Mouse (Mus musculus): Measurements from ENCODE around the gene Cela3b. TPM values are rescaled to one million over a fixed set of nuclear protein-coding genes. Genes with fewer than 3 reads are reported as not detected.

Gene Cela3b
- polyA plus RNA-seq, 1 experiment, result not detected

- no peak overlapping the region for H3K27ac ChIP-seq (ENCODE audit: insufficient read depth, low read length)
- TF ChIP-seq POLR2A (IDR thresholded peaks at IDR 0.05; ENCODE audit: low read depth, low read length), result no peak
- no peak for TF ChIP-seq CTCF (IDR thresholded peaks at IDR 0.05; ENCODE audit: borderline replicate concordance, insufficient read depth, low read length)
- no peaks in the 10 kb centered on the region for H3K4me1 ChIP-seq (ENCODE audit: control insufficient read depth, insufficient read depth, low read length)
- no peak overlapping the region for H3K4me3 ChIP-seq (ENCODE audit: insufficient read depth, low read length)
Observed at GRCm38 (mm10) chr4:137393378-137394135, 36.8 kb downstream of the Cela3b start.

GRCm38 (mm10) chr4:137392874-137393273, 37.5 kb downstream of the Cela3b start:
- no peak overlapping the region for H3K4me3 ChIP-seq (ENCODE audit: insufficient read depth, low read length)
- H3K4me1 ChIP-seq (ENCODE audit: control insufficient read depth, insufficient read depth, low read length), result no peaks in the 10 kb centered on the region
- H3K27ac ChIP-seq (ENCODE audit: insufficient read depth, low read length), result no peak overlapping the region
- TF ChIP-seq CTCF (IDR thresholded peaks at IDR 0.05; ENCODE audit: borderline replicate concordance, insufficient read depth, low read length), result no peak
- no peak for TF ChIP-seq POLR2A (IDR thresholded peaks at IDR 0.05; ENCODE audit: low read depth, low read length)

GRCm38 (mm10) chr4:137391287-137391686, 39.1 kb downstream of the Cela3b start:
- no peaks in the 10 kb centered on the region for H3K4me1 ChIP-seq (ENCODE audit: control insufficient read depth, insufficient read depth, low read length)
- no peak overlapping the region for H3K4me3 ChIP-seq (ENCODE audit: insufficient read depth, low read length)
- H3K27ac ChIP-seq (ENCODE audit: insufficient read depth, low read length), result no peak overlapping the region
- no peak for TF ChIP-seq CTCF (IDR thresholded peaks at IDR 0.05; ENCODE audit: borderline replicate concordance, insufficient read depth, low read length)
- TF ChIP-seq POLR2A (IDR thresholded peaks at IDR 0.05; ENCODE audit: low read depth, low read length), result no peak

- H3K27ac ChIP-seq (ENCODE audit: insufficient read depth, low read length), result no peak overlapping the region
- no peak overlapping the region for H3K4me3 ChIP-seq (ENCODE audit: insufficient read depth, low read length)
- no peak for TF ChIP-seq POLR2A (IDR thresholded peaks at IDR 0.05; ENCODE audit: low read depth, low read length)
- TF ChIP-seq CTCF (IDR thresholded peaks at IDR 0.05; ENCODE audit: borderline replicate concordance, insufficient read depth, low read length), result no peak
- no peaks in the 10 kb centered on the region for H3K4me1 ChIP-seq (ENCODE audit: control insufficient read depth, insufficient read depth, low read length)
Observed at GRCm38 (mm10) chr4:137390196-137390595, 40.1 kb downstream of the Cela3b start.

- peak overlapping the region; percentile 90; the same call in 1 of the 2 replicates for H3K27ac ChIP-seq (ENCODE audit: insufficient read depth, low read length)
- TF ChIP-seq POLR2A (IDR thresholded peaks at IDR 0.05; ENCODE audit: low read depth, low read length) (peak; percentile 2; the same call in 1 of the 2 replicates), CTCF (IDR thresholded peaks at IDR 0.05; ENCODE audit: borderline replicate concordance, insufficient read depth, low read length) (no peak)
- peak overlapping the region; percentile 70; the same call in 1 of the 2 replicates for H3K4me3 ChIP-seq (ENCODE audit: insufficient read depth, low read length)
- no peaks in the 10 kb centered on the region for H3K4me1 ChIP-seq (ENCODE audit: control insufficient read depth, insufficient read depth, low read length)
Observed at GRCm38 (mm10) chr4:137388983-137389382, 41.4 kb downstream of the Cela3b start.

GRCm38 (mm10) chr4:137388059-137388794, 42.1 kb downstream of the Cela3b start:
- H3K27ac ChIP-seq (ENCODE audit: insufficient read depth, low read length), result peak overlapping the region; percentile 90
- TF ChIP-seq POLR2A (IDR thresholded peaks at IDR 0.05; ENCODE audit: low read depth, low read length), result peak; percentile 82
- TF ChIP-seq CTCF (IDR thresholded peaks at IDR 0.05; ENCODE audit: borderline replicate concordance, insufficient read depth, low read length), result no peak
- H3K4me3 ChIP-seq (ENCODE audit: insufficient read depth, low read length), result peak overlapping the region; percentile 70
- H3K4me1 ChIP-seq (ENCODE audit: control insufficient read depth, insufficient read depth, low read length), result no peaks in the 10 kb centered on the region

GRCm38 (mm10) chr4:137387482-137388058, 42.8 kb downstream of the Cela3b start:
- Histone ChIP-seq H3K4me1 (ENCODE audit: control insufficient read depth, insufficient read depth, low read length) (no peaks in the 10 kb centered on the region), H3K27ac (ENCODE audit: insufficient read depth, low read length) (peak overlapping the region; percentile 90), H3K4me3 (ENCODE audit: insufficient read depth, low read length) (peak overlapping the region; percentile 70)
- TF ChIP-seq POLR2A (IDR thresholded peaks at IDR 0.05; ENCODE audit: low read depth, low read length) (no peak; the same call in 1 of the 2 replicates), CTCF (IDR thresholded peaks at IDR 0.05; ENCODE audit: borderline replicate concordance, insufficient read depth, low read length) (no peak)

GRCm38 (mm10) chr4:137380702-137381605, 49.4 kb downstream of the Cela3b start:
- H3K4me1 ChIP-seq (ENCODE audit: control insufficient read depth, insufficient read depth, low read length), result no peaks in the 10 kb centered on the region
- no peak overlapping the region for H3K27ac ChIP-seq (ENCODE audit: insufficient read depth, low read length)
- no peak overlapping the region for H3K4me3 ChIP-seq (ENCODE audit: insufficient read depth, low read length)
- no peak for TF ChIP-seq CTCF (IDR thresholded peaks at IDR 0.05; ENCODE audit: borderline replicate concordance, insufficient read depth, low read length)
- TF ChIP-seq POLR2A (IDR thresholded peaks at IDR 0.05; ENCODE audit: low read depth, low read length), result no peak

GRCm38 (mm10) chr4:137379713-137380255, 50.6 kb downstream of the Cela3b start:
- Histone ChIP-seq H3K4me3 (ENCODE audit: insufficient read depth, low read length) (no peak overlapping the region), H3K27ac (ENCODE audit: insufficient read depth, low read length) (no peak overlapping the region), H3K4me1 (ENCODE audit: control insufficient read depth, insufficient read depth, low read length) (no peaks in the 10 kb centered on the region; the same call in 1 of the 2 replicates)
- no peak for TF ChIP-seq CTCF (IDR thresholded peaks at IDR 0.05; ENCODE audit: borderline replicate concordance, insufficient read depth, low read length)
